17 mouse cellular contexts compared by ENCODE assay signal in the genomic region with DNA sequence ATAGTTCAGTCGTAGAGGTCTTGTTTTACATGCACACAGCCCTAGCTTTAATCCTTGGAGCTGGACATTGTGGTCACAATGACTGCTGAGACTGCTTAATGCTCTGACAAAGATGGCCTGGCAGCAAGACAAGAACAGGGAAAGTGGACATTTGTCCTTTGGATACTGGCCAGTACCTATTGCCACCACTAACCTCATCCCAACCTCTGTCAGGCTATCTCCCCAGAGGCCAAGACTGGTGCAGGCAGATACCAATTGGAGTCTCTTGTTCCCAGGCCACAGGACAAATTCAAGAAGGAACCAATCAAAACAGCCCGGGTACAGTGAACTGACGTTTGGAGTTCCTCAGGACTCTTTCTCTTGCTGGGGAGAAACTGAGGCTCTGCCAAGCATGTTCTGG. TPM values are rescaled to one million over a fixed set of nuclear protein-coding genes. Genes with fewer than 3 reads are reported as not detected.
"Had no signal": no experiment of that assay in that cellular context is flagged by ENCODE, and none has a peak within 500 bp of the region (broad histone marks: within the 10 kb centered on the region; RNA-seq: fewer than 3 reads in every experiment).

No protein-coding gene starts in this region.

- H3K9ac ChIP-seq: limb, embryonic 12.5 days; liver, embryonic 14.5 days; midbrain, embryonic 13.5 days had no signal

- H3K4me2 ChIP-seq: limb, embryonic 12.5 days; midbrain, embryonic 13.5 days had no signal

- H3K27me3 ChIP-seq: limb, embryonic 12.5 days; midbrain, embryonic 13.5 days had no signal

- ATAC-seq: lung, postnatal 0 days; midbrain, embryonic 13.5 days had no signal

- H3K27ac ChIP-seq: limb, embryonic 12.5 days; liver, embryonic 14.5 days; midbrain, embryonic 13.5 days; stomach, postnatal 0 days had no signal

- H3K9me3 ChIP-seq: limb, embryonic 12.5 days had no signal

- H3K36me3 ChIP-seq: limb, embryonic 12.5 days; midbrain, embryonic 13.5 days had no signal

- H3K4me3 ChIP-seq: limb, embryonic 12.5 days; midbrain, embryonic 13.5 days had no signal

- DNase-seq: kidney, postnatal 10 days; kidney, postnatal 4 days; liver; lung, adult 2 months; lung, postnatal 36 days; right cerebral cortex, postnatal 14 days; thymus, postnatal 4 days had no signal

RNA-seq across cellular contexts. Expression of gene Fxyd3, which starts 11.7 kb away (rescaled TPM):
- total RNA-seq: layer of hippocampus, postnatal 25 days; left cerebral cortex, postnatal 25 days; megakaryocyte progenitor cell, adult 5-6 weeks had no signal
- polyA plus RNA-seq: midbrain, postnatal 0 days; neural tube, embryonic 14.5 days had no signal

RNA-seq across cellular contexts. Expression of gene Lgi4, which starts 29.1 kb away (rescaled TPM):
- polyA plus RNA-seq: neural tube, embryonic 14.5 days had no signal

RNA-seq across cellular contexts. Expression of gene Fxyd1, which starts 31.2 kb away (rescaled TPM):
- total RNA-seq: megakaryocyte progenitor cell, adult 5-6 weeks had no signal

RNA-seq across cellular contexts. Expression of gene Fxyd7, which starts 36.9 kb away (rescaled TPM):
- total RNA-seq: megakaryocyte progenitor cell, adult 5-6 weeks had no signal
